Mouse (Mus musculus) heart, embryonic 10.5 days (tissue): Measurements from ENCODE around the gene Add3. TPM values are rescaled to one million over a fixed set of nuclear protein-coding genes. Genes with fewer than 3 reads are reported as not detected.

ENCODE experiments used
- DNase-seq: peaks from one replicate; pipeline ENCODE4 v3.0.0-alpha.2; 2017; ENCODE audit warnings: low spot score
- H3K27ac ChIP-seq: fragments of 300-500 bp; sonication (generic); 2 replicates; pipeline ENCODE4 v1.5.1; 2016; ENCODE audit warnings: mild to moderate bottlenecking
- H3K27me3 ChIP-seq: fragments of 300-500 bp; sonication (generic); 2 replicates; pipeline ENCODE4 v1.6.1; 2016; ENCODE audit warnings: mild to moderate bottlenecking; ENCODE audit not compliant: poor library complexity, insufficient read depth, severe bottlenecking
- H3K36me3 ChIP-seq: fragments of 300-500 bp; sonication (generic); 2 replicates; pipeline ENCODE4 v1.6.1; 2016; ENCODE audit warnings: mild to moderate bottlenecking, moderate library complexity
- H3K4me1 ChIP-seq: fragments of 300-500 bp; sonication (generic); 2 replicates; pipeline ENCODE4 v1.6.1; 2016; ENCODE audit warnings: mild to moderate bottlenecking
- H3K4me3 ChIP-seq: fragments of 300-500 bp; sonication (generic); 2 replicates; pipeline ENCODE4 v1.5.1; 2016; ENCODE audit warnings: mild to moderate bottlenecking, moderate library complexity
- H3K9me3 ChIP-seq: fragments of 300-500 bp; sonication (generic); 2 replicates; pipeline ENCODE4 v1.6.1; 2016; ENCODE audit warnings: mild to moderate bottlenecking, moderate library complexity
- WGBS: fragments of 180-500 bp; shearing (Covaris S2); methylation state at CpG from one replicate; pipeline ENCODE4 v1.1.7; 2016; 5-methylcytosine and 5-hydroxymethylcytosine counted together
- polyA plus RNA-seq: library from polyadenylated mRNA; unstranded; fragments of >200 nt; fragmentation: Nextera tagmentation; extraction: Ambion mirVana; gene quantifications from 2 replicates; pipeline ENCODE4 v1.2.1, GENCODE M21; 2016

Add3 gene
- polyA plus RNA-seq, 1 experiment from 2014 or later: 128 TPM

DNA sequence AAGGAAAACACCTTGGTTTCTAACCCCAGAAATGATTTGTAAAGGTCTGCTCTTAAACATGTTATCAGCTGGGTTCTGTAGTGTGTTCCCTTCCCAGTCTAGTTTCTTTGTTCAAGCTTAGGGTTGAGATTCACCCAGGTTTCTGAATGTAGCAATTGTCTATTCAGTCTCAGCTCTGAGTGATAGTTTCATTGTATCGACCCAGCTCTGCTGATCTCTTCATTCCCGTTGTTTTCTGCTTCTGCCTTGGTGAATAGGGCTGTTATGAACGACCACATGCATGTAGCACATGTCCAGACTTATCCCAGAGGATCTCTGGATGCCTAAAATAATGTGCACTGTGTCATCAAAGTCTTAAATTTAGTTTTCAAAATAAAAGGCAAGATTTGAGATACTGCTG lies 19.8 kb upstream of the Add3 start:
- no peak for DNase-seq
- peaks cover 10% of the 10 kb centered on the region; the same call in 1 of the 2 replicates for H3K4me1 ChIP-seq
- no peaks in the 10 kb centered on the region for H3K36me3 ChIP-seq
- H3K4me3 ChIP-seq: no peak overlapping the region
- no peak overlapping the region for H3K27ac ChIP-seq
- H3K27me3 ChIP-seq: no peaks in the 10 kb centered on the region
- WGBS: 77% methylated on average over 3 of the region's 3 CpGs
- no peaks in the 10 kb centered on the region; the same call in 1 of the 2 replicates for H3K9me3 ChIP-seq

DNA sequence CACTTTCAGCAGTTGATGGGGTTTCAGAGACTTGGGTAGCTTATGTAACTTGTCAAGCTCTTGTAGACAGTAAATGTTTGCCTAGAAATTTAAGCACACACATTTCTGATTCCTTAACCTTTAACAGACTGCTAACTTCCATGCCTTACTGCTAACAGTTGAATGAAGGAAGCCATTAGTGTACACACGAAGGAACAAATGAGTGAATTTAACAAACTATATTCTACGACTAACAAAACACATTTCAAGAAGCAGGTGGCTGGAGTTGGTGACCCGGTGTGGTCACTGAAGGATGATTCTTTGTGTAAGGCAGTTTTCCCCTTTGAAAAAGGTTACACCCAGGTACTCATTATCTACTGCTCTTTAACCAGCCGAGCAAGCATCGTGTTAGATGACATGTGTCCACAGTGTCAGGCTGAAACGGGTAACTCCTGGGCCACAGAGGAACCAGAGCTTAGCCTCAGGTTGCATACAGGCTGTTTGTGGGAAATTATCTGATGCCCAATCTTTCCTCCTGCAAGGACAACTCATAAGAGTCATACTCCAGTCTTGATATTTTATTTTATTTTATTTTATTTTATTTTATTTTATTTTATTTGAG lies 17.5 kb upstream of the Add3 start:
- no peak for DNase-seq
- Histone ChIP-seq H3K4me1 (peaks cover 23% of the 10 kb centered on the region; the same call in 1 of the 2 replicates), H3K36me3 (no peaks in the 10 kb centered on the region), H3K4me3 (no peak overlapping the region), H3K27ac (peak overlapping the region; percentile 78), H3K9me3 (no peaks in the 10 kb centered on the region), H3K27me3 (no peaks in the 10 kb centered on the region)
- WGBS: 45% methylated on average over 6 of the region's 6 CpGs

DNA sequence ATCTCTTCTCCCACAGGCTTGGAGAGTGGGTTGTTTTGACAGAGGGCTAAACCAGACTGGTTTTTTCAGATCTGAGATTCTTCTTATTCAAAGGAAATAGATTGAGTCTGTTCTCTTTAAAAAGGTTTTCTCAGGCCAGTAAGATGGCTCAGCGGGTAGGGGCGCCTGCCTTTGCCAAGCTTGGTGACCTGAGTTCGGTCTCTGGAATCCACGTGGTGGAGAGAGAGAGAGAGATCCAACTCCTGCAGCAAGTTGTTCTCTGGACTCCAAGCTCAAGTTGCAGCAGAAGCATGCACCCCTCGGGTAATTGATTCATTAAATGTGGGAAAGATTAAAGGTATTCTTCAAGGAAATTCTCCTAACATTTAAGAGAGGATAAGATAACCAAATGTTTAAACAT lies 16.9 kb upstream of the Add3 start:
- no peaks in the 10 kb centered on the region for H3K27me3 ChIP-seq
- peak overlapping the region; percentile 78 for H3K27ac ChIP-seq
- no peaks in the 10 kb centered on the region for H3K36me3 ChIP-seq
- WGBS: 44% methylated on average over 5 of the region's 5 CpGs
- H3K9me3 ChIP-seq: no peaks in the 10 kb centered on the region
- no peak for DNase-seq
- H3K4me1 ChIP-seq: peaks cover 28% of the 10 kb centered on the region; the same call in 1 of the 2 replicates
- no peak overlapping the region for H3K4me3 ChIP-seq

DNA sequence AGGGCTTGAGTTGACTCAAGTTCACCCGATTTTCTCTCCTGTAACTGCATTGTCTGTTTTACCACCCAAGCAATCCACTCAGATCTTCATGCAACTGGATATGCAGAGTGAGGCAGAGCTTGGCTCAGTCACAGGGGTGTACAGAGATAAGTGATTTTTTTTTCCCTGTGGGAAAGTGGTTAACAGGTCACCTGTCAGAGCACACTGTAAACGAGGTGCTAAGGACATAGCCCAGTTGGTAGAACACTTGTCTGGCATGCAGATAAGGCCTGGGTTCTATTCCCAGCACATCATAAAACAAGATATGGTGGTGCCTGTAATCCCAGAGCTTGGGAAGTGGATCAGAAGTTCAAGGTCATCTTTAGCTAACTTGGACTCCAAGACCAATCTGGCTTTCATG lies 14.6 kb upstream of the Add3 start:
- Histone ChIP-seq H3K27ac (no peak overlapping the region), H3K36me3 (no peaks in the 10 kb centered on the region)
- DNase-seq: peak; percentile 75

DNA sequence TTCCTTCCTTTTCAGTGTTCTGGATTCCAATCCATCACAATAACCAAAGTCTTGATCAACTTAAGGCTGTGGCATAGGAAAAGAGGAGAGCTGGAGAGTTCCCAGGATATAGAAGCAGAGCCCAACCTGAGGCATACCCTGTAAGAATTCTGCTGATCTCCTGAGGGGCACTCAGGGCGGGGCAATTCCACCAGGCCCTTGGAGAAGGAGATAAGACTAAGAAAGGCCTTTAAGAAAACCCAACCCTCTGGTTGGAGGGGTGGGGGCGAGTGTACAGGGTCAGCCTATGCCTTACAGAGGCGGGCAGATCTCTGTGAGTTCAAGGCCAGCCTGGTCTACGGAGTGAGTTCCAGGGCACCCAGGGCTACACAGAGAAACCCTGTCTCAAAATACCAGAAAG lies 13.7 kb upstream of the Add3 start:
- WGBS: 59% methylated on average over 3 of the region's 4 CpGs
- H3K36me3 ChIP-seq: no peaks in the 10 kb centered on the region
- H3K9me3 ChIP-seq: no peaks in the 10 kb centered on the region
- no peak overlapping the region for H3K4me3 ChIP-seq
- H3K4me1 ChIP-seq: peaks cover 58% of the 10 kb centered on the region
- H3K27ac ChIP-seq: peak overlapping the region; percentile 74
- no peaks in the 10 kb centered on the region for H3K27me3 ChIP-seq
- DNase-seq: no peak

More for the DNA sequence above, 14.6 kb upstream of the Add3 start:
- no peak overlapping the region for H3K4me3 ChIP-seq
- WGBS: 31% methylated on average over 2 of the region's 2 CpGs
- peaks cover 52% of the 10 kb centered on the region for H3K4me1 ChIP-seq
- H3K9me3 ChIP-seq: no peaks in the 10 kb centered on the region
- no peaks in the 10 kb centered on the region for H3K27me3 ChIP-seq

- H3K36me3 ChIP-seq: no peaks in the 10 kb centered on the region
- peak overlapping the region; percentile 60 for H3K27ac ChIP-seq
- WGBS: 25% methylated on average over 18 of the region's 18 CpGs
- H3K27me3 ChIP-seq: no peaks in the 10 kb centered on the region
- H3K4me3 ChIP-seq: peak overlapping the region; percentile 34; the same call in 1 of the 2 replicates
- peaks cover 58% of the 10 kb centered on the region for H3K4me1 ChIP-seq
- DNase-seq: peak; percentile 71
- H3K9me3 ChIP-seq: no peaks in the 10 kb centered on the region
Measured at GRCm38 (mm10) chr19:53127320-53128291, 12.6 kb upstream of the Add3 start.

DNA sequence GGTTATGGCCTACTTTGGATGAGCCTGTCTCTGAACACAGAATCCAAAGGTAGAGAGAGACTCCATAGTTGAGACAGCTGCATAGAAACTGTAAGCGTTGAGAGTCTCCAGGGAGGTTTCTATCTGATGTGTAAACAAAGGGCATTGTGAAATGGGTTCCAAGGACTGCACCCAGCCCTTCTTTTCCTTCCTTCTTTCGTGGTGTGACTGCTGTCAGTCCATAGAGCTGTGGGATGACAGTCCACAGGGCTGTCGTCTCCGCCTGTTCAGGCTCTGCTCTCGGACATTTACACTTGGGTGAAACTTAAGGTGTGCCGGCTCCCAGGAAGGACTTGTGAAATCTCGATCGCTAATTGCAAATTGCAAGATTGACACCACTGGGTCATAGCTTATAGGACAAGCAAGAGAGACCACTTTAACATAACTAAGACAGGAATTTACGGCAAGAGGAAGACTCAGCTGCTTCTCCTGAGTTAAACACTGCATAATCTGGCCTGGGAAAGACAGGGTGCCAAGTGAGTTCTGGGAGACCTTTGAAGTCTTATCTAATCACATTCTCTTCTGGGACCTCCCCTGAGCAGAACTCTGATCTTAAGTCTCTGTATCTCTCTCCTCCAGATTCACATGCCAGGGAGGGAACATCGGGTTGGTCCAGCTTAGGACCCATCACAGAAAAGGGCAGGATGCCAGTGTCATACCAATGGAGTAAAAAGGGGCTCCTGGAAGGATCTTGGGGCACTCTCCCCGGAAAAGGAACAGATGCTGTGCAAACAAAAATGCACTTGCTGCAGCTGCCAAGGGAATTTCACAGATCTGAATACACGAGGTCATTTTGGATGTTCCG lies 11.5 kb upstream of the Add3 start:
- H3K4me3 ChIP-seq: peak overlapping the region; percentile 34
- no peaks in the 10 kb centered on the region for H3K36me3 ChIP-seq
- H3K9me3 ChIP-seq: no peaks in the 10 kb centered on the region
- H3K27ac ChIP-seq: peak overlapping the region; percentile 60
- peaks cover 51% of the 10 kb centered on the region for H3K4me1 ChIP-seq
- peak; percentile 86 for DNase-seq
- H3K27me3 ChIP-seq: no peaks in the 10 kb centered on the region
- WGBS: 10% methylated on average over 13 of the region's 13 CpGs

DNA sequence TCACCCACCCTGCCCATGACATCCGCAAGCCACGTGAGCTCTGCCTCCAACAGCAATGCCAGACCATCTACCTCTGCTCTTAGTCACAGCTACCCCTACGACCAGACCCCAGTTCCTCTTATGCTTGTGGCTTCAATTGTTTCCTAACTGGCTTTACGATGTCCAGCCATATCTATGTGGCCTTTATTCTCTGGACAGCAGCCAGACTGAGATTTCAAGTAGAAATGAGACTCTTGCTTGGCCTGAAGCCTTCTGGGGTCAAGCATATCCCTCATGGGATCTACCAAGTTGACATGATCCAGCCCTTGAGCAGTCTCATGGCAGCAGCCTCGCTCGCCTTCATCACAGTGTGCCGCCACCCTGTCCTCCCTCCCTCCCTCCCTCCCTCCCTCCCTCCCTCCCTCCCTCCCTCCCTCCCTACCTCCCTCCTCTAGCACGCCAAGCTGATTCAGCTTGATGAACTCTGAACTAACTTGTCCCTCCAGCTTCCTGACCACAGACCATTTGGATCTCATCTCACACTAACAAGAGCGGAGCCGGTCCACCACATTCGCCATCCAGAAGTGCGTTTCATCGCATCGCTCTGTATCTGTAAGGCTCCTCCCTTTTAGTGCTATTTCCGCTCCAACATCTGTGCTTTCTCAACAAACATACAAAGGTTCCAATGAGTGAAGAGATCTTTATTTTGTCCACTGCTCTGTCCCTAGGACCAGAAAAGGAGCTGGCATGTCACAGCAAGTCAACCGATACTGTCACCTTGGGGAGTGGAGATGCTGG lies 9.7 kb upstream of the Add3 start:
- DNase-seq: peak; percentile 69
- H3K27ac ChIP-seq: peak overlapping the region; percentile 64
- 71% methylated on average over 15 of the region's 16 CpGs for WGBS
- no peaks in the 10 kb centered on the region for H3K9me3 ChIP-seq
- no peaks in the 10 kb centered on the region for H3K36me3 ChIP-seq
- H3K4me1 ChIP-seq: peaks cover 48% of the 10 kb centered on the region
- H3K4me3 ChIP-seq: no peak overlapping the region
- H3K27me3 ChIP-seq: no peaks in the 10 kb centered on the region

DNA sequence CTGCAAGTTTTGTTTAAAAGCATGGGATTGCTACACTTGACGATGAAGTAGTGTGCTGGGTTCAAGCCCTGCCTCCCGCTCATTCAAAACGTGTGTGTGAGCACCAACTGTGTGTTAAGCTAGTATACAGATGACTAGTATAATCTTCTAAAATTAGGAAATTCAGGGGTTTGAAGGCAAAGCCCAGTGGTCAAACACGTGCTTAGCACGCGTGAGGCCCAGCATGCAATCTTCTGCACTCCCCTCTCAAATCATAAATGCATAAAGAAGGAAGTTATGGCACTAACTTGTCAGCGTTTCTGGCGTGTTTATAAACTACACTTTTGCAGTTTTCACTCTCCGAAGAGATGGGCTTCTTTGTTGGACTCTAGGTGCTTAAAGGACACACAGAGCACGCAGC lies 7.8 kb upstream of the Add3 start:
- Histone ChIP-seq H3K36me3 (no peaks in the 10 kb centered on the region), H3K4me1 (peaks cover 46% of the 10 kb centered on the region), H3K27ac (no peak overlapping the region), H3K27me3 (no peaks in the 10 kb centered on the region), H3K4me3 (no peak overlapping the region), H3K9me3 (no peaks in the 10 kb centered on the region)
- 91% methylated on average over 10 of the region's 10 CpGs for WGBS
- DNase-seq: peak; percentile 33

- no peak for DNase-seq
- Histone ChIP-seq H3K27ac (no peak overlapping the region), H3K4me3 (no peak overlapping the region), H3K27me3 (no peaks in the 10 kb centered on the region), H3K9me3 (no peaks in the 10 kb centered on the region), H3K4me1 (peaks cover 13% of the 10 kb centered on the region; the same call in 1 of the 2 replicates), H3K36me3 (no peaks in the 10 kb centered on the region)
- 77% methylated on average over 13 of the region's 13 CpGs for WGBS
Measured at GRCm38 (mm10) chr19:53136336-53137090, 3.7 kb upstream of the Add3 start.

- Histone ChIP-seq H3K36me3 (no peaks in the 10 kb centered on the region), H3K9me3 (no peaks in the 10 kb centered on the region), H3K4me3 (no peak overlapping the region), H3K4me1 (peaks cover 16% of the 10 kb centered on the region), H3K27me3 (no peaks in the 10 kb centered on the region), H3K27ac (no peak overlapping the region)
- no peak for DNase-seq
- WGBS: 72% methylated on average over 4 of the region's 4 CpGs
Measured at GRCm38 (mm10) chr19:53137116-53137670, 3.0 kb upstream of the Add3 start.
